Mouse (Mus musculus): Measurements from ENCODE around the gene Hnf1b. TPM values are rescaled to one million over a fixed set of nuclear protein-coding genes. Genes with fewer than 3 reads are reported as not detected.
A peak's percentile ranks its signal among the peaks of the same experiment; 100 is the strongest.

The Hnf1b gene
- polyA plus RNA-seq, 1 experiment from 2014 or later, result 0.09 TPM

DNA sequence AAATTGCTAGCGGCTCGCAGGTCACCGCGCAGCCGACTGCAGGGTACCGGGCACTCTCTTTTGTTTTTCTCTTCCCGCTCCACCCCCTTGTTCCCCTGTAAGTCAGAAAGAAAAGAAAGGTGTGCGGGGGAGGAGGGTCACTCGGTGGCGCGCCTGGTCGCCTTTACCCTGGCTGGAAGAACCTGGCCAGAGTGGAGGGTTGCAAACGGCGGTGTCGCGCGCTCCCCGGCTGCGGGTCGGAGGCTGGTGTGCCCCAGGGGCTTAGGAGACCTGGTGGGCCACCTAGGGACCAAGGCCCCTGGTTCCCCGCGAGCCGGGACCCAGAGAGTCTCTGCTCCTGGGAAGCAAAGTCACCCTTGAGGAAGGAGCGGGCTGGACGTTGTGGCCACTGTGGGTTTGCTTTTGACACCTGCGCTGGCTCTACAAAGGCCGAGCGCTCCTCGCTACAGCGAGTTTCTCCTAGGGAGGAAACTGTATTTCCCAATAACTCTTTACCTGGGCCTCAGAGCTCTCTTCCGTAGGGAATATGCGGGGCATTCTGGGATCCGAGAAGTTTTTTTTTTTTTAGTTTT, 3.4 kb downstream of the Hnf1b start:
- Histone ChIP-seq H3K4me1 (replicated peaks) (peaks cover 37% of the 10 kb centered on the region), H3K27me3 (replicated peaks) (peaks cover 83% of the 10 kb centered on the region), H3K36me3 (no peaks in the 10 kb centered on the region), H3K27ac (ENCODE audit: poor library complexity, severe bottlenecking) (no peak overlapping the region), H3K4me3 (peak overlapping the region; percentile 33), H3K9me3 (replicated peaks) (no peaks in the 10 kb centered on the region), H3K9ac (no peak overlapping the region), H3K4me2 (peak overlapping the region; percentile 56)
- WGBS, result under 1% methylated on average over 33 of the region's 33 CpGs
- no peak for ATAC-seq (ENCODE audit: insufficient number of reproducible peaks, low FRiP score)

DNA sequence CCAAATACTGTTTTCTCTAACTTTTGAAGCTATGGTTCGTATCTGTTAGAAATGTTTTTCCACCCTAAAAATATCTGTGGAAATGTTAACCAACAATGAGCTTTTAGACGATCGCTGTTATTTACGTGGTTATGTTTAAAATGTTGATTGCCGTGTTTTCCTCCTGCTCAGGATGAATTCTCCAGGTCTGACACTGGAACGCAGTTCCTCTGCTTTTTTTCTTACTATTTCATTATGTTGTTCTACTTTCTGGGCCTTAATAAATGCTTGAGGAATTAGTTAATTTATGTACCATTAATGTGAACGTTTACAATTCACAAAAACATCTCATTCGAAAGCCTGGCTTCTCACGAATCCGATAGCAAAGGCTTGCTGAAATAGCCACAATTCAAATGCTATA, 4.2 kb downstream of the Hnf1b start:
- Histone ChIP-seq H3K27ac (ENCODE audit: poor library complexity, severe bottlenecking) (no peak overlapping the region), H3K9me3 (replicated peaks) (no peaks in the 10 kb centered on the region), H3K4me1 (replicated peaks) (peaks cover 37% of the 10 kb centered on the region), H3K36me3 (no peaks in the 10 kb centered on the region), H3K4me3 (no peak overlapping the region), H3K9ac (no peak overlapping the region), H3K4me2 (no peak overlapping the region), H3K27me3 (replicated peaks) (peaks cover 83% of the 10 kb centered on the region)
- WGBS, result 10% methylated on average over 10 of the region's 10 CpGs
- no peak for ATAC-seq (ENCODE audit: insufficient number of reproducible peaks, low FRiP score)

DNA sequence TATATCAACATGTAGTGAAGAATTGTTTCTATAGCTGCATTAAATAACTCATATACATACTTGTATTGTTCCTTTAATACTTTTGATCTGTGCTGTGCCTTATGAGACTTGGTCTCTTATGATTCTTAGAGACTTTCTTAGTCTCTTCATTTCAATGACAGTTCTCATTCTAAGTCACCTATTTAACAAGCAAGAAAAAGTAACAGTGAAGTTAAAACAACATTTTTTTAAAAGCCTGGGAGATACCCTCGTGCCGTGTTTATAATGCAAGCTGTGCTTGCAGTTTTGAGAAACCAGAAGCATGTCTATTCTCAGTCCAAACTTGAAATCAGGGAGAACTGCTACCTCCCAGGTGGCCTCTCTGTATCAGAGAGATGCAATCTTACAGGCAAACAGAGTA, 4.8 kb downstream of the Hnf1b start:
- no peak overlapping the region for H3K4me2 ChIP-seq
- no peaks in the 10 kb centered on the region for H3K9me3 ChIP-seq (replicated peaks)
- no peaks in the 10 kb centered on the region for H3K36me3 ChIP-seq
- peaks cover 77% of the 10 kb centered on the region for H3K27me3 ChIP-seq (replicated peaks)
- WGBS, result 8% methylated on average over 2 of the region's 2 CpGs
- H3K9ac ChIP-seq, result no peak overlapping the region
- no peak for ATAC-seq (ENCODE audit: insufficient number of reproducible peaks, low FRiP score)
- H3K27ac ChIP-seq (ENCODE audit: poor library complexity, severe bottlenecking), result no peak overlapping the region
- H3K4me3 ChIP-seq, result no peak overlapping the region
- H3K4me1 ChIP-seq (replicated peaks), result peaks cover 35% of the 10 kb centered on the region

DNA sequence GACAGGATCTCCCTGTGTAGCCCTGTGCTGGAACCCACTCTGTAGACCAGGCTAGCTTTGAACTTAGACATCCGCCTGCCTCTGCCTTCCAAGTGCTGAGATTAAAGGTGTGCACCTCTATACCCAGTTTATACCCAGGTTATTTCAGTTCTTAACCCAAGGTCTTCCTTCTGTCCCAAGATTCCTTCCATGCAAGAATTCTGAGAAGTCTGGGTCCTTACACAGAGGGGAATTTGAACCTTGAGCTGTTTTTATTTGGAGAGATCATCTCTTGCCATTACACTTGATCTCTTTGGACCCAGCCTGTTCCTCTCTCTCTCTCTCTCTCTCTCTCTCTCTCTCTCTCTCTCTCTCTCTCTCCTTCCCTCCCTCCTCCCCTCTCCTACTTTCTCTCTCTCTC, 7.4 kb downstream of the Hnf1b start:
- no peak for ATAC-seq (ENCODE audit: insufficient number of reproducible peaks, low FRiP score)
- peaks cover 11% of the 10 kb centered on the region for H3K4me1 ChIP-seq (replicated peaks)
- H3K4me2 ChIP-seq, result no peak overlapping the region
- no peaks in the 10 kb centered on the region for H3K36me3 ChIP-seq
- WGBS, result 73% methylated on average over 1 of the region's 1 CpGs
- peaks cover 53% of the 10 kb centered on the region for H3K27me3 ChIP-seq (replicated peaks)
- H3K9ac ChIP-seq, result no peak overlapping the region
- no peak overlapping the region for H3K27ac ChIP-seq (ENCODE audit: poor library complexity, severe bottlenecking)
- H3K4me3 ChIP-seq, result no peak overlapping the region
- H3K9me3 ChIP-seq (replicated peaks), result no peaks in the 10 kb centered on the region

DNA sequence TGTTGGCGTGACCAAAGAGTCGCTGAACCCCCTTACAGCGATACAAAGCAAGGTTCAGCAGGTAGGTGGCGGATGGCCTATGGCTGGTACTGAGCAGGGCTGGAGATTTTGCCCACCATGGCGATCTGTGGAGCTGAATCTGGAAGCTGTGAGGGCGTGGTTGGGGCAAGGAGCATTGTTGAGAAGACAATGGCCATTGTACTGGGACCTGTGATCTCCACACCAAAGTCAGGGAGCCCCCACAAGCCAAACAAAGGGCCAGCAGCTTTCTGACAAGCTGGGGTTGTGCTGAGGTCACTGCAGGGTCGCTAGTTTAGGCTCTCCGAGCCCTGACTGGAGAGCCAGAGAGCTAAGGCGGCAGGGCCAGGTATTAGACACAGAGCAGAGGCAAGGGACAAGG, 15.4 kb downstream of the Hnf1b start:
- Histone ChIP-seq H3K36me3 (no peaks in the 10 kb centered on the region), H3K4me1 (replicated peaks) (peaks cover 19% of the 10 kb centered on the region), H3K27me3 (replicated peaks) (peaks cover 7% of the 10 kb centered on the region; the same call in 1 of the 2 replicates), H3K9ac (no peak overlapping the region), H3K27ac (ENCODE audit: poor library complexity, severe bottlenecking) (no peak overlapping the region), H3K9me3 (replicated peaks) (no peaks in the 10 kb centered on the region), H3K4me3 (no peak overlapping the region), H3K4me2 (no peak overlapping the region)
- ATAC-seq (ENCODE audit: insufficient number of reproducible peaks, low FRiP score), result no peak
- 57% methylated on average over 9 of the region's 9 CpGs for WGBS

DNA sequence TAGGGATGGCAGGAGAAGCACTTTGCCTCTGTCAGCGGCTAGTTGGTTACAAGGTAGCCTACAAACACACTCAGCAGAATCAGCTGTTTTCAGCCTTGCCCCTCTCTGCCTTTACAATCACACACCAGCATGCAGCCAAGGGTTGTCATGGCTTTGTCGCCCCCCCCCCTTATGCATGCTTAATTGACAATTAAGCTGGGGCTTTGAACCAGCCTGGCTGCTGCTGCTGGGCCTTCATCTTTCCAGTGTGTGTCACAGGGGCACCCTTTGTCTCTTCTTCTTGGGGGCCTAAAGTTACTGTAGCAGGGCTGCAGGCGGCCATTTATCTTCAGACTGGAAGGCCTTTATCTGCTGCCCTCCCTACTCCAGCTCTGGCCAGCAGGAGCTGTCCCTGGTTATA, 17.7 kb downstream of the Hnf1b start:
- Histone ChIP-seq H3K27me3 (replicated peaks) (0 out of 2 replicates have a peak, but pooled peaks cover 7% of the 10 kb centered on the region), H3K27ac (ENCODE audit: poor library complexity, severe bottlenecking) (no peak overlapping the region), H3K9me3 (replicated peaks) (no peaks in the 10 kb centered on the region), H3K36me3 (no peaks in the 10 kb centered on the region), H3K9ac (no peak overlapping the region), H3K4me1 (replicated peaks) (peaks cover 19% of the 10 kb centered on the region), H3K4me2 (no peak overlapping the region), H3K4me3 (no peak overlapping the region)
- no peak for ATAC-seq (ENCODE audit: insufficient number of reproducible peaks, low FRiP score)
- 44% methylated on average over 3 of the region's 3 CpGs for WGBS

DNA sequence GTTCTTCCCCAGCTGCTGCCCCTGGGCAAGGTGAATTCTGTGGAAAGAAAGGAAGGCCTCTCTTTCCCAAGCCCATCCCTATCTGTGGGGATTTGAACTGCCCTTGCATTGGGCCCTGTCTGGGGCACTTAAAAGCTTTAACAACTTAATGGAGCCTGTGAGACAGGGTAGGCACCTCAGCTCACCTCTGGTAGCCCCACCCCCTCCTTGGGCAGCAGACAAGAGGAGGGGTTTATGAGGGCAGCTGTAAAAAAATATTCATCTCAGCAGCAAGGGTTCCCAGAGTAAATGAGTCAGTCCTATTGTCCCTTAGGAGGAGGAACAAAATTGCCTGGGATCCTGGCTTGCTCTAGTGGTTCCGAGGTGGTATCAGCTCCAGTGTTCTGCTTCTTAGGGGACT, 19.3 kb downstream of the Hnf1b start:
- H3K9me3 ChIP-seq (replicated peaks), result no peaks in the 10 kb centered on the region
- no peak overlapping the region for H3K4me2 ChIP-seq
- no peak for ATAC-seq (ENCODE audit: insufficient number of reproducible peaks, low FRiP score)
- H3K27ac ChIP-seq (ENCODE audit: poor library complexity, severe bottlenecking), result no peak overlapping the region
- no peak overlapping the region for H3K9ac ChIP-seq
- H3K4me3 ChIP-seq, result no peak overlapping the region
- H3K27me3 ChIP-seq (replicated peaks), result peaks cover 4% of the 10 kb centered on the region; the same call in 1 of the 2 replicates
- WGBS, result 13% methylated on average over 1 of the region's 1 CpGs
- peaks cover 19% of the 10 kb centered on the region for H3K4me1 ChIP-seq (replicated peaks)
- H3K36me3 ChIP-seq, result no peaks in the 10 kb centered on the region

DNA sequence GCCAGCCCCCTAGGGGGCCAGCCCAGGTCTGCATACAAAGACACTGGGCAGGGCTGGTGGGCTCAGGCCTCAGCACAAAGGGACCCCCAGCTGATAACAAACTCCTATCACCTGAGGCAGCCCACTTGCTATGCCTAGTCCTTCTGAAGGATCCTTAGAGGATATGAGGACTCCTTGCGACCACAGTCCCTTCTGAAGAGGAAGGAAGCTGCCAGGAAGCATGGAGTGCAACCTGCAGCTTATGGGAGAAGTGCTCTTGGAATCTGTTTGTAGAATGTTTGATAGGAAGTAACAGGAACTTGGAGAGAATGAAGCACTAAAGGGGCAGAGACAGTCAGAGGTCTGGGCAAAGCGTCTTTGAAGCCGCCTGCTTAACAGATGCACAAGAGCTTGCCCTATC, 19.8 kb downstream of the Hnf1b start:
- Histone ChIP-seq H3K27me3 (replicated peaks) (no peaks in the 10 kb centered on the region; the same call in 1 of the 2 replicates), H3K9ac (no peak overlapping the region), H3K4me1 (replicated peaks) (peaks cover 19% of the 10 kb centered on the region), H3K9me3 (replicated peaks) (no peaks in the 10 kb centered on the region), H3K4me3 (no peak overlapping the region), H3K27ac (ENCODE audit: poor library complexity, severe bottlenecking) (no peak overlapping the region), H3K36me3 (no peaks in the 10 kb centered on the region), H3K4me2 (no peak overlapping the region)
- 58% methylated on average over 3 of the region's 3 CpGs for WGBS
- ATAC-seq (ENCODE audit: insufficient number of reproducible peaks, low FRiP score), result no peak

DNA sequence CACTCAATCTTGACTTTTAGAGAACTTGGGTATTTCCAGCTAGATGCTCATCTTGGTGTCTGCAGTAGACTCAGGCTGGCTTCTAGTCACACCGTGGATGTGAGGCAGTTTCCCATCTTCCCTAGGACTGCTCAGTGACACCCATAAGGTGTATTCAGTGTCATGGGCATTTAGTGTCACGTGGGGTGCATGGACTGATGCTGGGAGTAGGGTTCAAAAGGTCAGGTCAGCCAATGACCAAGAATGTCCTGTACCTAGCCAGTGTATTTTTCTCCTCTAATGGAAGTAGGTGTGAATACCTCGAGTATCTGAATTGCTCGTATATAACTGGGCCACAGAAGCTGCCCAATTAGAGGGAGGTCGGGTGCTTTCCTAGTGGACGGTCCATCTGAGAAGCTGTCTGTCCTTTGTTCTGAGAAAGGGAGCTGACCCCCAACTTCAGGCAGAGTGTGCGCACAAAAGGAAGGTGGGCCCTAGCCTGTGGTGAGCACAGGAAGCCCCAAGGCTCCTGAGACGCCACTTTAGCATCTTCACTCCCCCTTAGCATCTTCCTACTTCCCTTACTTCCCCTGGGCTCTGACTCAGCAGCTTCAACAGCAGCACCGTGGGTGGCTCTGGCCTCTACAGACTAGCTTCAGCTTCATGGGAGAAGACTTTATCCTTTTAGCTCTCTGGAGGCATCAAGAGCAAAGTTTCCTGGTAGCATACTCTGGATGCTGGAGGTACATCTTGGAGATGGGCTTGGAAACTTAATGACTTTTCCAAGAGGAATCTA, 22.1 kb downstream of the Hnf1b start:
- Histone ChIP-seq H3K27ac (ENCODE audit: poor library complexity, severe bottlenecking) (no peak overlapping the region), H3K9me3 (replicated peaks) (no peaks in the 10 kb centered on the region), H3K27me3 (replicated peaks) (no peaks in the 10 kb centered on the region; the same call in 1 of the 2 replicates), H3K4me2 (no peak overlapping the region), H3K9ac (no peak overlapping the region), H3K4me3 (no peak overlapping the region), H3K36me3 (no peaks in the 10 kb centered on the region), H3K4me1 (replicated peaks) (peaks cover 19% of the 10 kb centered on the region)
- no peak for ATAC-seq (ENCODE audit: insufficient number of reproducible peaks, low FRiP score)
- 67% methylated on average over 9 of the region's 9 CpGs for WGBS

DNA sequence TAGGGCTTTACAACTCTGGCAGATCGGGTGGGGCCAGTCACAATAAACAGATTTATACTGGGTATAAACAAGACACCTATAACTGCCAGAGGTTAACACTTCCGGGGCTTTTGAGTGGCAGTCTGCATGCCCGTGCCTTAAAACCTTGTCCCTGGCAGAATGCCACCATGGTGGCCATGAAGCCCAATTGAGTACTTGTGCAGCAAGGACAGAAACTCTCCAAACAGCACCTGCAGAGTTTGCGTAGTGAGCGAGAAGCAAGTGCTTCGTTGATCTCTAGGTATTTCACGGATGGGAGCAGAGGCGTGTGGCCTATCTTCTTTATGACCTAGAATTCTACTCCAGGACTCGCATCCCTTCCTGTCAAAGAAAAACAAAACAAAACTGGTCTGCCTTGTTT, 23.6 kb downstream of the Hnf1b start:
- Histone ChIP-seq H3K27me3 (replicated peaks) (no peaks in the 10 kb centered on the region; the same call in 1 of the 2 replicates), H3K4me1 (replicated peaks) (peaks cover 19% of the 10 kb centered on the region), H3K4me3 (no peak overlapping the region), H3K4me2 (no peak overlapping the region), H3K9me3 (replicated peaks) (no peaks in the 10 kb centered on the region), H3K27ac (ENCODE audit: poor library complexity, severe bottlenecking) (no peak overlapping the region), H3K9ac (no peak overlapping the region), H3K36me3 (no peaks in the 10 kb centered on the region)
- no peak for ATAC-seq (ENCODE audit: insufficient number of reproducible peaks, low FRiP score)
- WGBS, result 76% methylated on average over 9 of the region's 9 CpGs

DNA sequence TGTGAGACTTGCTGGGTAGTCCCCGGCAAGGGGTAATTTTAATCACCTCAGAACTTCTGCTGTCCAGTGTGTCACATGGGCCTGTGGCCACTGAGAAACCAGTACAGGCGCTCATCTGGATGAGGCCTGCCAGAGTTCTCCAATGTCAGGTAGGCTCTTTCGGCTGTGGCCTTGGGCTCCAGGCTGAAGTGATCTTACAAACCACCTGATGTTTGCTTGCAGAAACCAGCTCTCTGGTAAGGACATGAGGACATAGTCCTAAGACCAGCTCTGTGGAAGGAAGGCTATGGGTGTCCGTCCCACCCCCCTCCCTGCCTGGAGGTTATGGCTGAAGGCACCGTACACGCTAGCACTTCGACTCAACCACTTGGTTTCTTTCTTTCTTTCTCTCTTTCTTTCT, 26.8 kb downstream of the Hnf1b start:
- no peak for ATAC-seq (ENCODE audit: insufficient number of reproducible peaks, low FRiP score)
- 79% methylated on average over 7 of the region's 7 CpGs for WGBS
- H3K27ac ChIP-seq (ENCODE audit: poor library complexity, severe bottlenecking), result no peak overlapping the region

More for the DNA sequence above, 26.8 kb downstream of the Hnf1b start:
- no peaks in the 10 kb centered on the region for H3K36me3 ChIP-seq
- no peak overlapping the region for H3K9ac ChIP-seq
- no peak overlapping the region for H3K4me2 ChIP-seq
- no peaks in the 10 kb centered on the region; the same call in 1 of the 2 replicates for H3K27me3 ChIP-seq (replicated peaks)
- no peak overlapping the region for H3K4me3 ChIP-seq
- peaks cover 14% of the 10 kb centered on the region for H3K4me1 ChIP-seq (replicated peaks)
- H3K9me3 ChIP-seq (replicated peaks), result no peaks in the 10 kb centered on the region

Measured in heart, embryonic 12.5 days (tissue).